Mouse (Mus musculus): ENCODE results near the gene Serpina1e. TPM values are rescaled to one million over a fixed set of nuclear protein-coding genes. Genes with fewer than 3 reads are reported as not detected.

The Serpina1e gene
- polyA plus RNA-seq (2012; fragmentation: generic; extraction: Trizol), result under 1 TPM; 0.19 to 0.46 TPM

DNA sequence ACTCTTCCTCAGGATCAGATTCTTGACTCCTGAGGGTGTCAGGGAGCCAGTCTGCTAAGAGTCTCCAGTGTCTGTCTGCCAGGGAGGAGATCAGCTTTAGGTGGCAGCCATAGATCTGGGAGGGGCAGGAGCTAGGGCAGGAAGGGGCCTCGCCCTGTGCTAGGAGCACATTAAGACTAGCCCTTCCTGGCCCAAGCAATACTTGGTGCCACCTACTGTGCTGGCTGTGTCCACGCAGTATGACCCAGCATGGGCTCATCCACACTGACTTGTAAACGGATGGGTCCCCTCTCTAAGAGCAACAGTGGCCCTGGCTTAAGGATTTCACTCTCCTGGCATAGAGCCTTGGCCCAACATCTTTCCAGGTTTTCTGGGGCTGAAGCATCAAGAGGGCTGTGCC is at the start of gene Serpina1e:
Serpina1e (minus strand) TSS at position 178 of the 400 bp plus-strand sequence.

DNA sequence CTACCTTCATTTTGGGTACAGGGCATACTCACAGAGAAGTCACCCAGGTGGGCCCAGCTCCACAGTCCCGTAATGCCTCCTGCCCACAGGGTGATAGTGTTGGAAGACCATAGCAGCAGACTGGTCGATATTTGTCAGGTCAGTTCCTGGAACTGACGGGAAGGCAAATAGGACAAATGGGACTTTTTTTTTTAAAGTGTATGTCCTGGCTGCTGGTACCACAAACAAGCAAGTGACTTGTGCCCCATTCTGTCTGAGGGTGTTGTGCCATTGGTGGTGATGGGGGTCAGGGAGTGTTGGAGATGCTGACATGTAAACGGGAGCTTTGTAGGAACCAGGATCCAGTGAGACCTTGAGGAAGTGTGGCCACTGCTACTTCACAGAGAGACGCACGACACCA is 31.1 kb upstream of the Serpina1e start, which contains the start of gene Serpina11:
Serpina11 (minus strand) TSS at position 101 of the 400 bp plus-strand sequence.

GRCm38 (mm10) chr12:103904837-103905340 is 53.9 kb downstream of the Serpina1e start, which contains the start of gene Serpina1c:
TSS of gene Serpina1c (minus strand) at chr12:103904887.

Other genes starting within 250 kb of the Serpina1e start
- gene Serpina1d, start 185.4 kb downstream of the Serpina1e start, polyA plus RNA-seq (2012; fragmentation: generic; extraction: Trizol), result under 1 TPM in 1 of 2 experiments, not detected in 1; 0.05 TPM
- gene Serpina1b, start 128.6 kb downstream of the Serpina1e start, polyA plus RNA-seq (2012; fragmentation: generic; extraction: Trizol), result not detected
- gene Serpina1a, start 95.4 kb downstream of the Serpina1e start, polyA plus RNA-seq (2012; fragmentation: generic; extraction: Trizol), result not detected
- gene Serpina1c, start 54.1 kb downstream of the Serpina1e start, polyA plus RNA-seq (2012; fragmentation: generic; extraction: Trizol), result not detected
- gene Serpina11, start 31.0 kb upstream of the Serpina1e start, polyA plus RNA-seq (2012; fragmentation: generic; extraction: Trizol), result not detected
- gene Serpina9, start 54.8 kb upstream of the Serpina1e start, polyA plus RNA-seq (2012; fragmentation: generic; extraction: Trizol), result under 1 TPM; 0.04 to 0.05 TPM
- gene Serpina12, start 85.5 kb upstream of the Serpina1e start, polyA plus RNA-seq (2012; fragmentation: generic; extraction: Trizol), result not detected
- gene Serpina5, start 142.1 kb upstream of the Serpina1e start, polyA plus RNA-seq (2012; fragmentation: generic; extraction: Trizol), result not detected
- gene Serpina3a, start 153.7 kb upstream of the Serpina1e start, polyA plus RNA-seq (2012; fragmentation: generic; extraction: Trizol), result not detected
- gene Serpina3b, start 169.0 kb upstream of the Serpina1e start, polyA plus RNA-seq (2012; fragmentation: generic; extraction: Trizol), result not detected
- gene Serpina3c, start 194.9 kb upstream of the Serpina1e start, polyA plus RNA-seq (2012; fragmentation: generic; extraction: Trizol), result not detected

Measured in C3H10T1/2 (cell line).